Mouse (Mus musculus): ENCODE data around the gene Gal3st2c. TPM values are rescaled to one million over a fixed set of nuclear protein-coding genes. Genes with fewer than 3 reads are reported as not detected.
"Not testable (repeated sequence)": the region's sequence is repeated elsewhere in the genome, so short reads cannot be mapped to it uniquely, and the experiment has no call there.

Gal3st2c gene
- polyA plus RNA-seq (2012; fragmentation: generic; extraction: Trizol) = not detected
- long read RNA-seq, experiment 1 = 0 reads
- long read RNA-seq, experiment 2 = 0 reads

DNA sequence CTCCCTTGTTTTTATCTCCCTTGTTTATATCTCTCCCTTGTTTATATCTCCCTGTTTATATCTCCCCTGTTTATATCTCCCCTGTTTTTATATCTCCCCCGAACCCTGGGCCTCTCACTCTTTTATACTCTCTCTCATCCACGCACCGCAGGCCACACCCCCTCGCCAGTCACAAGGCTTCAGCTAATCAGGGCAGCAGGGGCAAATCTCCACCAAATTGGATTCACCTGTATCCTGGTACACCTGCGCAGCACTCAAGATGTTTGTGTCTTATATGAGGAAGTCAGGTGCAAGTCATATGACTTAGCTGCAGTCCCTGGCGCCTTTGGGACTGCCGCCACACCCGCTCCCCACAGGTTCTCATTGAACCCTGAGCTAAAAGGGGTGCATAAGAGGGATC lies at the start of gene Gal3st2c:
TSS of gene Gal3st2c (plus strand) at position 301 of the 400 bp plus-strand sequence.
- H3K36me3 ChIP-seq (ENCODE audit: control insufficient read depth, insufficient read depth); H3K27me3 ChIP-seq (ENCODE audit: control insufficient read depth, insufficient read depth, insufficient read length); H3K79me2 ChIP-seq (ENCODE audit: control insufficient read depth, insufficient read depth); H3ac ChIP-seq (ENCODE audit: control insufficient read depth, insufficient read length, low read depth); H3K4me3 ChIP-seq (ENCODE audit: insufficient read depth, poor library complexity, severe bottlenecking); H3K79me3 ChIP-seq (ENCODE audit: low read depth): not testable (repeated sequence)

DNA sequence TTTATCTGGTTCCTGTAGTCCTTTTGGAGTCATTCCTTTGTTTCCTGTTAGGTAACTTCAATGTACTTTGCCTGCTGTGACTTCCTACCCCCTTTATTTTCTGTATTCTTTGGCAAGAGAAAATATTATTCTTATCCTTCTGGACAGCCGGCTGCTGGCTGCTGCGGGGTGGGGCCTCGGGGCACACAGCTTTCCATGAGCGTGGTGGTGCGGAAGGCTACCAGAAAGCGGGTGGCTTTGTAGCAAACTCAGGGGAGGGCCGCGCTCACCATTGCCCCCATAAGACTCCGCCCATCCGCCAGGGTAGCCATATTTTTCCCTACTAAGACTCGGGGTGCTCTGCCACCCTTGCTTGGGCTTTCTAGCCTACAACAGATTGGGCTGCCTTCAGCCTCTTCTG lies 41.2 kb upstream of the Gal3st2c start:
- not testable (repeated sequence) for H3K79me2 ChIP-seq (ENCODE audit: control insufficient read depth, insufficient read depth); H3K79me3 ChIP-seq (ENCODE audit: low read depth); H3K27me3 ChIP-seq (ENCODE audit: control insufficient read depth, insufficient read depth, insufficient read length); H3K36me3 ChIP-seq (ENCODE audit: control insufficient read depth, insufficient read depth); H3ac ChIP-seq (ENCODE audit: control insufficient read depth, insufficient read length, low read depth); H3K4me3 ChIP-seq (ENCODE audit: insufficient read depth, poor library complexity, severe bottlenecking)

DNA sequence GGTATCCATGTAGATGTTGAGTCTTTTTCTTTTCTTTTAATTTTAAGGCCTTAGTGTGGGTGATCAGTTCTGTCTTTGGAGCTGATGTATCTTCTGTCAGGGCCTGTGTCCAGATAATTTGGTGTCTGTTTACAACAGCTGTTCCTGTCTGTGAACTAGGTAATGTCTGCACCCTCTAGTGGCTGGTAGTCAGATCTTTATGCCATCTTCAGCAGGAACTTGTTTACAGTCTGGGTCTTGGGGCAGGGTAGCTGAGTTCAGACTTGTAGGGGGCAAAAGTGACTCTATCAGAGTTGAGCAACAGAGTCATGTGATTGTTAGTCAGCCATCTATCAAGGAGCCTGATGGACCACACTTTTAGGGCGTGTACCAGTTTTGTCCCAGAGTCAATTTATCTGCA lies 23.8 kb upstream of the Gal3st2c start:
- not testable (repeated sequence) for H3K79me2 ChIP-seq (ENCODE audit: control insufficient read depth, insufficient read depth); H3K4me3 ChIP-seq (ENCODE audit: insufficient read depth, poor library complexity, severe bottlenecking); H3K36me3 ChIP-seq (ENCODE audit: control insufficient read depth, insufficient read depth); H3ac ChIP-seq (ENCODE audit: control insufficient read depth, insufficient read length, low read depth); H3K79me3 ChIP-seq (ENCODE audit: low read depth); H3K27me3 ChIP-seq (ENCODE audit: control insufficient read depth, insufficient read depth, insufficient read length)

DNA sequence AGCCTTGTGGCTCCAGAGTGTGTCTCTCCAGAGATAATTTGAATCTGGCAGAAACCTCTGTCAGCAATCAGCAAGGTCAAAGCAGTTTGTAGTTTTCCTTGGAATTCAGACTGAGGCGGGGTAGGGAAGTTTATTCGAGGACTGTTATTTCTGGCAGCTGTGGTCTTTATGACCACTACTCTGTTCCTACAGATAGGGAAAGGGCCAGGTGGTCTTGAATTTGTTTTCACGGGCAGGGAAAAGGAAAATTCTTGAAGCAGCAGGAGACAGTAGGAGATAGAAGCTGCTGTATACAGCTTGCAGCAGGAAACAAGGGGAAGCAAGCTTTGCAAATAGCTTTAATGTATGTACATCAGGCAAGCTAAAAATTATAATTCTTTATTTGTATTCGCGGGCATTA lies 19.9 kb upstream of the Gal3st2c start:
- not testable (repeated sequence) for H3K79me3 ChIP-seq (ENCODE audit: low read depth); H3K79me2 ChIP-seq (ENCODE audit: control insufficient read depth, insufficient read depth); H3ac ChIP-seq (ENCODE audit: control insufficient read depth, insufficient read length, low read depth); H3K36me3 ChIP-seq (ENCODE audit: control insufficient read depth, insufficient read depth); H3K4me3 ChIP-seq (ENCODE audit: insufficient read depth, poor library complexity, severe bottlenecking); H3K27me3 ChIP-seq (ENCODE audit: control insufficient read depth, insufficient read depth, insufficient read length)

DNA sequence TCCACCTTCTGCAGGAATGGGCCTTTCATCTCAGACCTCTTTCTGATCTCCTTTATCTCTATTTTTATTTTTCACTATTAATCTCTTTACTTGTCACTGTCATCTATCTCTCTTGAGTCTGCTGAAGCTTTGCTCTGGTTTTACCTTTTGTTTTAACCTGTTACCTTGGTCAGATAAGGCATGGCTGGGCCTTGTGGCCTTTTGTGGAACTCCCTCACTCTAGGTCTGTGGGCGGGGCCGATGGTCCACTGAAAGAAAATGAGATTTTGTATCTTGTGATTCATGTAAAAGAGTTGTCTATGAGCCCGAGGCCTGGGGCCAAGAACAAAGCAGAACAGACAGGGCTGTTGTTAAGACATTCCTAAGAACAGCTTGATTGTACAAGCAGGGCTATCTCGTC lies 19.5 kb upstream of the Gal3st2c start:
- H3K79me2 ChIP-seq (ENCODE audit: control insufficient read depth, insufficient read depth); H3K36me3 ChIP-seq (ENCODE audit: control insufficient read depth, insufficient read depth); H3ac ChIP-seq (ENCODE audit: control insufficient read depth, insufficient read length, low read depth); H3K27me3 ChIP-seq (ENCODE audit: control insufficient read depth, insufficient read depth, insufficient read length); H3K4me3 ChIP-seq (ENCODE audit: insufficient read depth, poor library complexity, severe bottlenecking); H3K79me3 ChIP-seq (ENCODE audit: low read depth): not testable (repeated sequence)

DNA sequence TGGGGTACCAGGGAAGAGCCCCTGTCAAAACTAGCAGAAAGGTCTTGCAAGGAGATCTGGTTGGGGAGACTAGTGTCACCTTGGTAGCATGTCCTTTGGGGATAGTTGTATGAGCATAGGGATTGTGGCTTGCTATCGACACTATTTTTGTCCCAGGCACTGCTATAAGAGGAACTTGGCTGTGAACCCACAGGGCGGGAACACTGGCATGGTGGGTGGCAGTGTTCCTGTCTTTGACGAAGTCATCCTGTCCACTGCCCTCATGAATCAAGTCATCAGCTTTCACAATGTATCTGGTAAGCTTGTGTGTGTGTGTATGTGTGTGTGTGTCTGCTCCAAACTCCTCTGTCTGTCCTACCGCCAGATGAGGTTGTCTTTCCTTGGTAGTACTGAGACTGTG lies 14.5 kb upstream of the Gal3st2c start:
- not testable (repeated sequence) for H3ac ChIP-seq (ENCODE audit: control insufficient read depth, insufficient read length, low read depth); H3K79me3 ChIP-seq (ENCODE audit: low read depth); H3K79me2 ChIP-seq (ENCODE audit: control insufficient read depth, insufficient read depth); H3K4me3 ChIP-seq (ENCODE audit: insufficient read depth, poor library complexity, severe bottlenecking); H3K27me3 ChIP-seq (ENCODE audit: control insufficient read depth, insufficient read depth, insufficient read length); H3K36me3 ChIP-seq (ENCODE audit: control insufficient read depth, insufficient read depth)

DNA sequence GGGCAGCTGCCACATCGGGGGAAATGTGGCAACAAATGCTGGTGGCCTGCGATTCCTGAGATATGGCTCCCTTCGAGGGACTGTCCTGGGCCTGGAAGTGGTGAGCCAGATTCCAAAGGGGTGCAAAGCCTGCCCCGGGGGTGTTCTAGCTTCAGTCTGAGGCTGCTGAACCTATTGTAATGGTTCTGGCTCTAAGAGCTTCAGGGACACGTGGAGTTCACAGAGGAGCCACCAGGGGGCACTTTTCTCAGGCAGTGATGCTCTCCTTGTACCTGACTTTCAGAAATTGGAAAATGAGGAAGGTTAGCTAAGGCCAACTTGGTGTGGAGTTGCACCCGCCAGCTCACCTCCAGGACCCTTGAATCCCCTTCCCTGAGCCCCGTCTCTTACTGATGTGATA lies 12.0 kb upstream of the Gal3st2c start:
- H3K4me3 ChIP-seq (ENCODE audit: insufficient read depth, poor library complexity, severe bottlenecking); H3K79me2 ChIP-seq (ENCODE audit: control insufficient read depth, insufficient read depth); H3K27me3 ChIP-seq (ENCODE audit: control insufficient read depth, insufficient read depth, insufficient read length); H3ac ChIP-seq (ENCODE audit: control insufficient read depth, insufficient read length, low read depth); H3K79me3 ChIP-seq (ENCODE audit: low read depth); H3K36me3 ChIP-seq (ENCODE audit: control insufficient read depth, insufficient read depth): not testable (repeated sequence)

DNA sequence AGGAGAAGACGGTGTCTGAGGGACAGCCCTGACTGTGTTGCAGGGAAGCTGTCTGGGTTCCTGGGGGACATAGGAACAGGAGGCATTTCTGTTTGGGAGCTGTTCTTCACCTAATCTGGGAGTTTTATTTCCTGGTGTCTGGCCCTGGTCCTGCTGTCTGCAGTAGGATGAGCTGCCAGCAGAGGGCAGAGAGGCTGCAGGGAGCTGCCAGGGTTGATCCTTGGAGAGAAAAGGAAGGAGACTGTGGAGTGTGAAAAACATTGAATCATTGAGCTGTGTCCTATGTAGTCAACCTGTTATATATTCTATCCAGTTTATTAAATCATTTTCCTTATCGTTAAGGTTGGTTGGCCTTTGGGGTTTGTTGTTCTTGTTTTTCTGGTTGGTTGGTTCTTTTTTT lies 9.4 kb upstream of the Gal3st2c start:
- not testable (repeated sequence) for H3K79me3 ChIP-seq (ENCODE audit: low read depth); H3K27me3 ChIP-seq (ENCODE audit: control insufficient read depth, insufficient read depth, insufficient read length); H3K79me2 ChIP-seq (ENCODE audit: control insufficient read depth, insufficient read depth); H3K36me3 ChIP-seq (ENCODE audit: control insufficient read depth, insufficient read depth); H3ac ChIP-seq (ENCODE audit: control insufficient read depth, insufficient read length, low read depth); H3K4me3 ChIP-seq (ENCODE audit: insufficient read depth, poor library complexity, severe bottlenecking)

DNA sequence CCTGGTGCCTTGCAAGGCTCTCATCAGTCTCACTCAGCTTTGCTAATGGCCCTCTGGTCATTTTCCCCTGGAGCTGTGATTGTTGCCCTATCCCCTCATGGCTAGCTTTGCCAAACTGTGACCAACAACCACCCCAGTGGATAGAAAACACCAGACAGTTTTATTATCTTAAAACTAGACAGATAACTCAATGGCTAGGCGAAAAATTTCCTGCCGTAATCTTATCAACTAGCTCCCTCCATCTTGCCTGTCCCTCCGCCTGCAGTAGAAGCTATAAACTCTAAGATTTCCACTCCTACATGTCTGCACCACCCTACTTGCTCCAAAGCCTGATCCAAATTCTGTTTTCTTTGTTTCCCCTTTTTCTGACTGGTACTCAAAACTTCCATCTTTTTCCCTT lies 4.1 kb upstream of the Gal3st2c start:
- Histone ChIP-seq H3K79me2 (ENCODE audit: control insufficient read depth, insufficient read depth) (no peaks in the 10 kb centered on the region), H3K27me3 (ENCODE audit: control insufficient read depth, insufficient read depth, insufficient read length) (no peaks in the 10 kb centered on the region), H3K79me3 (ENCODE audit: low read depth) (no peaks in the 10 kb centered on the region), H3K4me3 (ENCODE audit: insufficient read depth, poor library complexity, severe bottlenecking) (no peak overlapping the region), H3K36me3 (ENCODE audit: control insufficient read depth, insufficient read depth) (no peaks in the 10 kb centered on the region), H3ac (ENCODE audit: control insufficient read depth, insufficient read length, low read depth) (no peak overlapping the region)
- no peak for TF ChIP-seq CTCF (IDR thresholded peaks at IDR 0.05; ENCODE audit: control insufficient read depth, insufficient read depth, insufficient read length)
- no peak for TF ChIP-seq USF1 (IDR thresholded peaks at IDR 0.05; ENCODE audit: low read depth)
- no peak for TF ChIP-seq MAX (IDR thresholded peaks at IDR 0.05)
- no peak for TF ChIP-seq CEBPB (IDR thresholded peaks at IDR 0.05; ENCODE audit: low read depth)
- TF ChIP-seq MYOG (IDR thresholded peaks at IDR 0.05; ENCODE audit: control insufficient read depth, extremely low read depth, insufficient read length) = no peak

Data from C2C12 (cell line).